In genomic region chr3:60811924-60812323, GRCm38 (mm10) we compare ENCODE assay signal across 19 mouse cellular contexts.
DNase-seq lines count a peak whose midpoint lies in the region; ATAC-seq and TF ChIP-seq lines count a peak whose summit lies in the region.
"Had no signal": no experiment of that assay in that cellular context is flagged by ENCODE, and none has a peak within 500 bp of the region (broad histone marks: within the 10 kb centered on the region; RNA-seq: fewer than 3 reads in every experiment).

No protein-coding gene starts in this region.

- TF ChIP-seq POLR2A in brain, embryonic 14.5 days (IDR thresholded peaks at IDR 0.05; ENCODE audit: borderline replicate concordance, extremely low read depth, insufficient read depth, insufficient read length, poor library complexity, severe bottlenecking): no peak

- ATAC-seq in monocyte, adult 5-6 weeks (replicated peaks; ENCODE audit: insufficient number of reproducible peaks, low FRiP score, low TSS enrichment, poor library complexity, severe bottlenecking): no peak
- ATAC-seq: forebrain, embryonic 16.5 days; liver, postnatal 0 days had no signal

- intact Hi-C loops in heart, postnatal 10 days (cut with DNase I): no loop called here
- intact Hi-C loops in heart, postnatal 36 days (cut with DNase I): no loop called here

- no peak for TF ChIP-seq CTCF in brain, embryonic 14.5 days (IDR thresholded peaks at IDR 0.05; ENCODE audit: borderline replicate concordance, extremely low read depth, insufficient read depth, insufficient read length)

- DNase-seq in embryo, embryonic 11 days: peak; percentile 25
- DNase-seq in embryo, embryonic 10 days (ENCODE audit: low spot score): no peak
- DNase-seq in heart, postnatal 10 days: peak; percentile 16 to 36
- no peak for DNase-seq in heart, postnatal 36 days
- peak; percentile 9 for DNase-seq in ES-CJ7 (ENCODE audit: low read depth, low spot score)
- DNase-seq in brain, embryonic 14.5 days (ENCODE audit: low read depth): peak; percentile 12
- DNase-seq in layer of hippocampus, adult 11-12 months (ENCODE audit: low spot score): no peak
- DNase-seq: cerebellum, adult 11-12 months; cerebellum, postnatal 10 days; gastrocnemius, postnatal 10 days; kidney, adult 11 months; kidney, postnatal 4 days; liver; liver, postnatal 0 days; lung, postnatal 10 days; right cerebral cortex, postnatal 25 days; spleen, adult 18-20 months had no signal

Comparison
In these comparisons a context has a peak if more than half of its experiments do, and no peak if none do; other contexts are left out.
1. DNase-seq: peak in embryo, embryonic 11 days (single experiment), heart, postnatal 10 days (2 of 2), ES-CJ7 (single experiment) and brain, embryonic 14.5 days (single experiment); none in embryo, embryonic 10 days (single experiment), heart, postnatal 36 days (0 of 2) and layer of hippocampus, adult 11-12 months (single experiment).